Mouse (Mus musculus) T-cell, adult 2 months (primary cell): ENCODE results near the gene Usp15.

Experiments
- DNase-seq: peaks from one replicate; pipeline ENCODE4 v3.0.0; 2022; ENCODE audit warnings: low spot score

Gene Usp15

DNA sequence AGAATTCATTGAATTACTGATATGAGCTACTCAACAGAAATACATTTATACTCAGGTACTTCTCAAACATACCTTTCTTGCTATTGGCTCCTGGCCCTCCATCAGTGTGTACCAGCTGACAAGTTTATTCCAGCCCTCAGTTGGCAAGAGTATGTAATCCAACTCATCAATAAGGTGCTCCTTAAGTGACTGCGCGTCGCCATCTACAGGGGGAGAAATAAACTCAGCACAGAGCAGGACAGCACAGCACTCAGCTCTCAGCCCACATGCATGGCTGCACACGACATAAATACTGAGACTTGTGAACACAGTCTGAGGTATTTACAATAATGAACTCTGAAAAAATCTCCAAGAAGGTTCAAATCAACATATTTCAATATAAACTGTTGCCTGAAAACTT lies 21.0 kb downstream of the Usp15 start:
- DNase-seq: no peak

DNA sequence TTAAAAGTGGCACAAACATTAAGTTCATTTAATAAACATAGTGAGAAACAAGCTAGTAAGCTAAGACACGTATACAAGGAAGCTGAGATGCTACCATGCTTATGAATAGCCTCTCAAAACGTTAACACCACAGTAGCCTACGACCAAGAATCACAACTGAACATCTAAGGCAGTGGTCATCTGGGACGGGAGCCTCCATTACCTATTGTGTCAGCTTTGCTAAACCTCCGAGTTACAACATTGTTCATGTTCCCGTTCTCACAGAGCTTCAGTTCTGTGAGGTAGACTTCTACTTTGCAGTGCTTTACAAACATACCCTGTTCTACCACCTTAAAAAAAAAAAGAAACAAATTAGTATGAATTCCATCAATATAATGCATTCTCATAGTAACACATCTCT lies 25.9 kb downstream of the Usp15 start:
- DNase-seq: no peak

DNA sequence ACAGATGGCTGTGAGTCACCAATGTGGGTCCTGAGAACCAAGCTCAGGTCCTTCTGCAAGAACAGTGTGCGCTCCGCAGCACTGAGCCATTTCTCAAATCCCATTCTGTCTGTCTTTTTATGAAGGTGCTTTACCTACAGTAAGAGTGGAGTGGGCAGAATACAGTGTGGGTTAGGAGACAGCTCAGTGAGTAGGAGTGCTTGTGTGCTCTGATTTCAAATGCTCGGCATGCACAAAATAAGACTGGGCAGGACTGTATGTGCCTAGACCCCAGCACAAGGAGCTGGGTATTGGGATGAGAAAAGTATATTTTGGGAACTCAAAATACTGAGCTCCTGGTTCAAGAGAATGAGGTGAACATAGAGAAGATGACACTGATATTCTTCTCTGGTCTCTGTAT lies 31.3 kb downstream of the Usp15 start:
- no peak for DNase-seq

DNA sequence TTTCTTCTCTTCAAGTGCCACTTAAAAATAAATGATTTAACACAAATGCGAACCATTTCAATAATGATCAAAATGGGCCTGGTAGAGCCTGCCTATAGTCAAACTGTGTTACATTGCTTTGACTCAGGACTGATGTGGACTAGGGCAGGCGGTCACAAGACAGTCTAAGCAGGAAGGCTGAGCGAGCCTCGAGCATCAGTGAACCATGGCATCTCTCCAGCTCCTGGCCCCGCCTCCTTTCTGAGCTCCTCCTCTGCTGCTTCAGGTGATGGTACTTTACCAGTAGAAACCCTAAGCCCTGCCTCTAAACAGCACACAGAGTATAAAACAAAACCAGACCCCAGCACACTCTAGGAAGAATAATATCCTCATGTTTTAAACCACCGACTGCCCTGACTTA lies 36.3 kb downstream of the Usp15 start:
- DNase-seq: no peak

DNA sequence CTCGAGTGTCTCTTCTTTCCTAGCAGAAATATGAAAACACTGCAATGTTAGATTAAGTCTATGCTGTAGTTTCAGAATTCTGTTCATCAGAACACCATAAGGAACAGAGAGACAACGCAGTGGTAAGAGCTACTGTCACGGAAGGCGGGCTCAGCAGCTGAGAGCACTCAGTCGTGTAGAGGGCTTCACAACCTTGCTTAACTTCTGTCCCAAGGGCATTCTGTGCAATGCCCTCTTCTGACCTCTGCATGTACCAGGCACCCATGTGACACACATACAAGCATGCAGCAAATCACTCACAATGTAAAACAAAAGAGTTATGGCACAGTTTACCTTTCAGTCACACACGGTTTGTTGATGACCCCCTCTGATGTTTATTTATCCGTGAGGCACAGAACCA lies 37.5 kb downstream of the Usp15 start:
- no peak for DNase-seq

DNA sequence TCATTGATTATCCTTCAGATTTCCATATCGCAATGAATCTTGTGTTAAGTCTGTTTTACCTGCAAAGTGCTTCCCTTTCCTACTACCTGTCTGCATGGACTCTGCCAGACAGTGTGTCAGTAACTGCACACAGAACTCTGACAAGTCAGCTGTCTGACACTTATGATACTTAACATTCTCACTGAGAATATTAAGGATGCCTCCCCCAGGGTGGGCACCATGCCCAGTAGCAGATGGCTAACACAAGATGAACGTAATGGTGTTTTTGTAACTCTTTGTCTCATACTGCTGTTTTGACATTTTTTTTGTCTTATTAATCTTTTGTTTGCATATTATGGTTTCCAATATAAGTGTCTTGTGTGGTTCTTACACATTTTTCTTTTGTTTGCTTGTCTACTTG lies 40.4 kb downstream of the Usp15 start:
- DNase-seq: no peak

DNA sequence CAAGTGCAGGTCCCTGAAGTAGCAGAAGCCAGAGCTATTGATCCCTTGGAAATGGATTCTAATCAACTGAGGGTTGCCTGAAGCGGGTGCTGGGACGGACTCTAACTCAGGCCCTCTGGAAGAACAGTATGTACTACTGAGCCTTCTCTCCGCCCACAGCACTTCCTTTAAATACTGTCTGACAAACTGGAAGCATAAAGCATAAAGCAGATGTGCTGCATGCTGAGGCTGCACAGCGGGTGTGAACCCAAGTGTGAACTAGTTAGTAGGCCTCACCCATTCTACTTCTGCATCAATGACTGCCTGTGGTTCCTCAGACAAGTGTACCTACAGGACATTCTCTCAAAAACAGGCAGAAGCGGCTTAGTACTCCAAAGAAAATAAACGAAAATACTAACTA lies 41.0 kb downstream of the Usp15 start:
- no peak for DNase-seq

DNA sequence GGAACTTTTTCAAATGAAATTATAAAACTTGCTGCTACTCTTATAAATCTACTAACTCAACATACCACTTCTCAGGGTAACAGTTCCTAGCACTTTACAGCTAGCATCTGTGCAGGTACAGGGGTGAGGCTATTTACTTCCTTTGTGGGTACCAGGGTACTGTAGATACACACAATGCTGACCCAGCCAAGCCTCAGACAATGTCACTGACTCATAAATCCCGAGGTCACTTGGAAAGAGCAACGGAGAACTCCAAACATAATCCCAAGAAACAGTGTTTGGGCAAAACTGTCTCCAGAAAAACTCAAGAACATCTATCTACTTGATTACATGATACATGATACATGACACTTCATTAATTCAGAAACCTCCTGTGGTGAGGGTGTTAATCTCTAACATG lies 43.5 kb downstream of the Usp15 start:
- DNase-seq: no peak

DNA sequence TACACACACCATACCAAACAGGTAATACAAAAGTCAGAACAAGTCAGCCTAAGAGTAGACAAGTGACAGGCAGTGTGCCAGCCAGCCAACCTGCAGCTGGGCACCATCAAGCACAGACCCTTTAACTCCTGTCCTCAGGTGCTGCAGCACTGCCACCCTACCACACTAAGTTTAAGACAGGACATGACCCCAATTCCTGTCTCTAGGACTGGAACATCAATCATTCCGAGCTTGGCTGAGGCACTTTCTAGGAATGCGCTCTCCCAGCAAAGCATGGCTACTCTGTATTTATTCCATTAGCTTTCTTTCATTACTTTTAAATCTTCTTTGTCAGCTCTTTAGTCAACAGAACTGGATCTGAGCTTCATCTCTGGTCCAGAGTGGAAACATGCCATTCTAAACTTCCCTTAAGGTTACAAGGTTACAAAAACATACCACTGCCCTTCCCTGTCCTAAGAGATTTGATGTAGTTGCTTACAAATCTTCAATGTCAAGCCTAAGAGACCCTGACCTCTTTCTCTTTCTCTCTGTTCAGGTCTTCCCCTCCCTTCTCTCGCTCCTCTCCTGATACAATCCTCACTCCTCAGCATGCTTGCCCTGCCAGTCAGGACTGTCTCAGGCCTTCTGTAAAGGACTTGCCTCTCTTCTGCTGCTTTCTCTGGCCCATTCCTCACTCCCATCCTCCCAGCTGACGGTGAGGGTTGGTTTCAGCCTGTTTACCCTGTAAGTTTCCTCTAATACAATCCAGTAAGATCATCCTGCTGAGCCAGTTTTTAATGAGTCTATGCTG lies 48.6 kb downstream of the Usp15 start:
- no peak for DNase-seq

DNA sequence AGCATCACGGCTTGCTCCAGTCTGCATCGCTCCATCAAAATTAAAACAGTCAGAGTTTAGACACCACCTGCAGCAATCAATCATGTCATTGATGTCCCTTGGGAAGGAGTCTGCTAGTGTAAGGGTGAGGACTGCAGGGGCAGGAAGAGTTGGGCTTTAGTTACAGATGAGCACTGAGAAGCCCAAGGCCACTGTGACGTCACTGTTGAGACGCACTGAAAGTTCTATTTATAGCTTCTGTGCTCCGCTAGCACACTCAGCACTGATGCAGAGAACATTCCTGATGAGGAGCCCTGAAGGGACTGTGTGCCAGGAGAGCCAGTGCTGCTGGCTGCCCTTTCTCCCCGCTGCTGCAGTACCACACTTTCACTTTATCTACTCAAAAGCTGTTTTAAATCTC lies 49.6 kb downstream of the Usp15 start:
- DNase-seq: no peak

DNA sequence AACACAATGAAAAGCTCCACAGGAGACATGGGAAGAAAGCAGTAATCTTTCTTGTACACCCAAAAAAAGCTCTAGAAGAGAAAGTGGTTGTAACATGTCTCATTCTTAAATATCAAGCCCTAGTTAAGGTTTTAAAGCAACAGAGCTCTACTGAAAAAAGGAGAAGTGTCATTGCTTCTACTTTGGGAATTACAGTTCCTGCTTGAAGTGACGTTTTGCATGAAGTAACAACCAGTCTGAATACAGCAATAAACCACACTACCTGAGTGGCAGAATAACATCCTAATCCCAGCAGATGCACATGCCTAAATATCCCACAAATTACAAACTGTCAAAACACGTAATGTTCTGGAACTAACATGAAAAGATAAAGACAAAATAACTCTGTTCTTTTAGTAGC lies 50.4 kb downstream of the Usp15 start:
- DNase-seq: no peak

DNA sequence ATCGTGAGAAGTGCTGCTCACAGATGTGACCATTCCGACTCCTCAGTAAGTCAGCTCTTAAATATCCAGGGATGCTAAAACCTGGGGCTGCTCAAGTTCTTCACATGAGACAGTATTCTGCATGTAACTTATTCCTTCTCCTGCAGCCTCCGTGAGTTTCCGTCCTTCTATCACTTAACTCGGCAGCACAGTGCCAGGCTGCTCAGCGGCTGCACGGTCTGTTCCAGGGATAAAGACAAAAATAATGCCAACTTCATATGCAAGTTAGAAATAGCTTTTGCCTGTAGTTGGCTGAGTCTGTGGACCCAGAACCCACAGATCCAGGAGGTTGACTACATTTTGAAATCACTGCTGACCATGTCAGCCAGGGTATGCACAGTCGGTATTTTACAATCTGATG lies 52.5 kb downstream of the Usp15 start:
- DNase-seq: no peak

DNA sequence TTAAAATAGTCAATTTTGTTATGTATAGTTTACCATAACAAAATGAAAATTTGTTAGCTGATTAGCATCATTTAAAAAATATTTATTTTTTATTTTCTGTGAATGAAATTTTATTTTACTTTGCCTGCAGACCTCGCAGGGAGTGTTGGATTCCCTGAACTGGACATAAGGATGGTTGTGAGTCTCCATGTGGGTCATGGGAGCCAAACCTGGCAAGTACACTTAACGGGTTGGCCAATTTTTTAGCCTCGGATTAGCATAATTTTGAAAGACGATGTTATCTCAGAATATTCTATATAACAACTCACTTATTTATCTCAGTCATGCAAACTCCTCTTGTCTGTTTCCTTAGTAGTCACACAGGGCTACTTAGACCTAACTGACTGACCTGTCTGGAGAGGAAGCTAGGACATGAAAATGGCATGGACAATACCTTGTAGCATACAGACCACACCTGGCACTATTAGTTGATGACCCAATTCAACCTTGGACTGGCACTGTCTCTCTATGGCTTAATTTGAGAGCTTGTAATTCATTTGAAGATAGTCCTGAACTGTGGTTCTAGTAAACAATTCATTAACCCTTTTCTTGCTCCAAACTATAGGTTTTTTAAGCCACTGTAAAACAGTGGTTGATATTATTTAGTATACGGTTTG lies 54.3 kb downstream of the Usp15 start:
- DNase-seq: no peak

DNA sequence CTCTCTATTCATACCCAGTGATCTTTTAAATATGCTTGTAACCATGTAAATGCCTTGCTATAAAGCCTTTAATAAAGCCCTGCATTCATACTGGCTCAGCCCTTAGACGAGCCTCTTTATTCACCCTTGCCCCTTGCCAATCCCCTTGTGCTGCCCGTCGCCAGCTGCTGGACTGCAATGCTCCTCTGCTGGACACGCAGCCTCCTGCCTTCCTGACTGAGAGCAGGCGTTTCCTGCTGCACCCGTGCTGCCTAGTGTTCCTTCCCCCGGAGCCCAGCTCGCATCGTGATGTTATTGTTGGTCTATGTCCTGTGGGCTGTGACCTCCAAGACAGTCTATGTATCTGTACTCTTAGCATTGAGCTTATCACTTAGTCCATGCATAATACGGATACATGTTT lies 61.0 kb downstream of the Usp15 start:
- no peak for DNase-seq

DNA sequence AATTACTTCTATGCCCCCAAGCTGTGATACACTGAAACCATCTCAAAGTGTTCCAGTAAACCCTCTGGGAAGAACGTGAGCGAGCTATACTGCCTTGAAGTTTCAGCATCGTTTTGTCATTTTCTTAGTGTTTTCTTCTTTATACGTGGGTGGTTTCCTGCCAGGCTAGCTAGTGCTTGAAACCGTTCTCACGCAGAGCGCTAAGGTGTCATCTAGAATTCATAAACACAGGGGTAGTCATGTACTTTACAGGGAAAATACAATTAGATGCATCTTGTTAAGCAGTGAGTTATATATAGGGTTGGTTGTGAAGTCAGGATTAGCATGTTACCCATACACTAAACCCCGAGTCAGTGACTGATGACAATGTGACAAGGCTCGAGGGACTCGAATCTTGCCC lies 65.3 kb downstream of the Usp15 start:
- no peak for DNase-seq

DNA sequence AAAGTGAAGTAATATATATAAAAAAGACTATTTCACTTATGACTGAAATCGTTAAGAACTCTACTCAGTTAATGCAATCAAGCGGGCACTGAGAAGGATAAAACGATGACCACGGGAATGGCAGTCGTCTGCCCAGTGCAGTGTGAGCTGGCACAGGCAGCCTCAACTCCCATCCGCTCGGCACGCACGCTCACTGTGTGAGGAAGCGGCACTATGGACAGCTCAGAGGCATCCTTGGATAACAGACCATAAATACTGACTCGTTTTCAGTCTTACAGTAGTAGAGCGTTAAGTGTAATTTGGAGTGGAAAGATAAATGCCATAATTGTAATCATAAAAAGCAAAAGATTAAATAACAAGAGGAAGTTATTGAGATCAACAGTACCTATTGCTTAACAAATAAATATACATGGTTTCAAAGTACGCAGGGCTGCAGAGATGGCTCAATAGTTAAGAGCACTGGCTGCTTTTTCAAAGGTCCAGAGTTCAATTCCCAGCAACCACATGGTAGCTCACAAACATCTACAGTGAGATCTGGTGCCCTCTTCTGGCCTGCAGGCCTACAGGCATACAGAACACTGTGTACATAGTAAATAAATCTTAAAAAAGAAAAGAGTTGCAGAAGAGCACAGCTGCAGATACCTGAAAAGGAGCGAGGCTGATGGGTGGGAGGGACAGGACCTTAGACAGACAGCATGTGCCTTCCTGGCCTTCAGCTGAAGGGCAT lies 76.0 kb downstream of the Usp15 start:
- no peak for DNase-seq

DNA sequence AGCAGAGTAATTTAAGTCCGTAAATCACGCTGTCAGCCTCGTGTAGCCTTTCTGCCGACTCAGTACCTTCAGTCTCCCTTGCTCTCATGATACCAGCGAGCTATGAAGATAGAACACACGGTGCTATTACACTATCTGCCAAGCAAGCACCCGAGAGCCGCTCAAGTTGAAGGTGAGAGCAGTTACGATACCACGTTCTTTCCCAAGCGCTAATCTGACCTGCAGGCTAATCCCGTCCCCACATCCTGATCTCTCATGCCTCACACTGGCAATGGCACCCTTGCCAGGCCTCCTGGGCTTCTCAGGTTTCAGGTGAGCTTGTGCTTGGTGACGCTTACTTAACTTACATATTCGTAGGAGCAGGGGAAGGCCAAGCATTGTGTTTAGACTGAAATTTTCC lies 79.9 kb downstream of the Usp15 start:
- no peak for DNase-seq

DNA sequence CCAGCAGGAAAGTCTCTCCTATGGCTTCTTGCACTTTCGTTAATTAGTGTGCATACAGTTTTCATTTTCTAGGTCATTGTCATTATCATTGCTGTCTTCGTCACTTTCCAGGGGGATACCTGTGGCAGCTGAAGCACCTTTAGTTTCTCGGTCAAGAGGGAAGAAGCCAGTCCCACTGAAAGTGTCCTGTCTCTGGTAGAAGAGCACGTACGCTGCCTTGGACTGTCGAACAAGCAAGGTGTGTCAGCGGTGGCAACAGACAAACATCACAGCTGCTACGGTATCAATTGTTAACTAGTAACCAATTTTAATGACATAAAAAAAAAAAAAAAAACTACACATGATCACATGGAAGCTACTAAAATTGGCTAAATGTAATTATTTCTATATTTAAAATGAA lies 83.3 kb downstream of the Usp15 start:
- no peak for DNase-seq

DNA sequence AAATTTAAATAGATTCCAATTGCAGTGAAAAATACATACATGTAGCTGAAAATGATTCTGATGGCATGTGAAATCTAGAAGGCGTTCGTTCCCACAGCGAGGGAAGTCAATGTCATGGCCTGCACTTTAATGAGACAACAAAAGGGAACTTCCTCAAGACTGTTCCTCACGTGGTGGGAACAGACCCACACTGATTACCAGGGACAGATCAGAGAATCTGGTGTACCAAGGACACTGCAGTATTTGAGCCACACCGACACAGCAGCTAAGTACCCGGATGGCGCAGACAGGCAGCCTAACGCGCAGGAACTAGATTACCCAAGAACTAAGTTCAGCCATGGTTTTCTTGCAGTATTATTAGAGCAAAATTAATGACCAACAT lies 84.0 kb downstream of the Usp15 start:
- no peak for DNase-seq

DNA sequence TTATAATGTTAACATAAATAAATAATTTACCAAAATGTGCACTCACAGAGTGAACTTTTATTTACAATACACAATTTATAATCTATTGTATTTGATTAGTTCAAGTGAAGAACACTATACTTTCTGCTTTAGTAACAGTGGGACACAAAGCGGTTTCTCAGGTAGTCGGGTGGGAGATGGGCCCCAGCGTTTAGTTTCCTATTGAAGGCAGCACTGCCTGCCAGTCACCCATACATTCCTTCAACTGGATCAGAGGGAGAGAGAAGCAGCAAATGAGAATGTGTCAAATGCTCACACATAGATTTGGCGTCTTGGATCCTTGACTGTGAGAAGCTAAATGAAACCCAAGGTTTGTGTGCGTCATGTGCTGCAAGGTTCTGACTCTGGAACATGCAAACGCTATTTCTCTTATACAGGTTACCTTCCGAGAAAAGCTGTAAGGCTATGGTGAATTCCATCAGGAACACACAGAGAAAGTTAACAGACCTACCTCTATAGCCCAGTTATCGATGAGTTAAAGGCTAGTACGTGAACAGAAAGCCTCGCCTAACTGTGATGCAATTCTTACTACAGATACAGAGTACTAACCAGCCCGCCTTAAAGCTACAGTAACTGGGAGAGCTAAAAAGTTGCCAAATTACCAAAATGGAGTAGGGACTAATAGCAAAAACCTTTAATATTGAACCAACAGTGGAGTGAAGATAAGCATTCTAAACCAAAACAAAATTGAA lies 84.6 kb downstream of the Usp15 start:
- DNase-seq: no peak

DNA sequence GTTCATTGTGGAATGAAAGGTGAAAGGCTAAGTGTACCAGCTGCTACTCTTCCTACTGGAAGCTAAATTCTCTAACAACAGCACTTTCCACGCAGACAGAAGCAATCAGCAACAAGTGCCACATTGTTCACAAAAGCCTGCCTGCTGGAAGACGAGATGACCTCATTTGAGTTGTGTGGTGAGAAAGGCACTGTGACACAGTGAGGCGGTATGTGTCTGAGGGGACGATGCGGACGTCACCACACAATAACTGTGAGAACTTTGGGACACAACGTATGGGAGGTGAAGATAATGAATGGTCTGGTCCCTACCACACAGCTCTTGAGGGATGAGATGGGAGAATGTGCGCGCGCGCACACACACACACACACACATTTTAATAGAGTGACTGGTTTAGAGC lies 86.2 kb downstream of the Usp15 start:
- DNase-seq: no peak

DNA sequence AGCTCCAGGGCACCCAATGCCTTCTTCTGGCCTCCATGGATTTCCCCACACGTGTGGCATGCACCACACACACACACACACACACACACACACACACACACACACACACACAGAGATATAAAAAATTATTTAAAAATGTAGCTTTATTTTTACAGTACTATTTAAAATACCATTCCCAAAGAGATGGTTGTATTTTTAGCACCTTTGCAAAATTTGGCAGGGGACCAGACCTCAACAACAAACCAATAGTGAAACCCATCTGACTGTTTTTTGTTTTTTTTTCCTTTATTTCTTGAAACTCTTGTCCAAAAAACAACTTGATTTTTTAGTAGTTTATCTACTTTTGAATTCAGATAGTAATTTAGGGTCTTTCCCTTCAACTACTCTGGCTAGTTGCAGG lies 88.3 kb downstream of the Usp15 start:
- DNase-seq: no peak

DNA sequence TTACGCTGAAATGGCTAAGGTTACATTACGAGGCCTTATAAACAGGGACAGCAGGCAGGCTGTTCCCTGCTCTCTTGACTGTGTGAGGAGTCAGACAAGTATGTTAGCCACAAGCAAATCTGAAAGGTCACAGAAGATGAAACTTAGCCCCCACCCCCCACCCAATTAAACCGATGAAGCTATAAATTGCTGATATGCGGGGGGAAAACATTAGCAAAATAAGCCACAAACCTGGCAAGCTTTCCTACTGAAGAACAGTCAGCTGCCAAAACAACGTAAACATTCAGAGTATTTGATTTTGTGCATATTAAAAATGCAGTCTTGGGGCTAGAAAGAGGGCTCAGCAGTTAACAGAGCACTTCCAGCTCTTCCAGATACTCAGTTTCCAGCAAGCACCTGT lies 88.7 kb downstream of the Usp15 start:
- DNase-seq: no peak
